In genomic region chr5:35392334-35392695, GRCm38 (mm10) we compare ENCODE assay signal across 9 mouse cellular contexts. TPM values are rescaled to one million over a fixed set of nuclear protein-coding genes. Genes with fewer than 3 reads are reported as not detected.
A peak's percentile ranks its signal among the peaks of the same experiment; 100 is the strongest.
DNase-seq lines count a peak whose midpoint lies in the region; ATAC-seq and TF ChIP-seq lines count a peak whose summit lies in the region.
"Had no signal": no experiment of that assay in that cellular context is flagged by ENCODE, and none has a peak within 500 bp of the region (broad histone marks: within the 10 kb centered on the region; RNA-seq: fewer than 3 reads in every experiment).

No protein-coding gene starts in this region.

- H3K9me3 ChIP-seq in lung, embryonic 16.5 days (ENCODE audit: control insufficient read depth, low read length) = no peaks in the 10 kb centered on the region
- no peaks in the 10 kb centered on the region for H3K9me3 ChIP-seq in forebrain, embryonic 15.5 days
- no peaks in the 10 kb centered on the region for H3K9me3 ChIP-seq in limb, embryonic 14.5 days (ENCODE audit: control insufficient read depth, low read length)
- no peaks in the 10 kb centered on the region for H3K9me3 ChIP-seq in stomach, embryonic 14.5 days (ENCODE audit: control insufficient read depth, low read depth, low read length)

- WGBS in lung, embryonic 16.5 days = under 1% methylated on average over 37 of the region's 37 CpGs
- under 1% methylated on average over 37 of the region's 37 CpGs for WGBS in forebrain, embryonic 15.5 days
- WGBS in limb, embryonic 14.5 days = 1% methylated on average over 34 of the region's 37 CpGs
- under 1% methylated on average over 37 of the region's 37 CpGs for WGBS in stomach, embryonic 14.5 days

- H3K27me3 ChIP-seq in lung, embryonic 16.5 days (ENCODE audit: control insufficient read depth, insufficient read depth, low read depth, low read length) = peaks cover 96% of the 10 kb centered on the region
- peaks cover 94% of the 10 kb centered on the region for H3K27me3 ChIP-seq in forebrain, embryonic 15.5 days
- peaks cover 99% of the 10 kb centered on the region for H3K27me3 ChIP-seq in limb, embryonic 14.5 days (ENCODE audit: control insufficient read depth, insufficient read depth, low read length)
- H3K27me3 ChIP-seq in stomach, embryonic 14.5 days (ENCODE audit: control insufficient read depth, insufficient read depth, low read length) = peaks cover 91% of the 10 kb centered on the region

- H3K36me3 ChIP-seq in lung, embryonic 16.5 days (ENCODE audit: control insufficient read depth, insufficient read depth, low read length) = no peaks in the 10 kb centered on the region
- no peaks in the 10 kb centered on the region for H3K36me3 ChIP-seq in forebrain, embryonic 15.5 days
- H3K36me3 ChIP-seq in limb, embryonic 14.5 days (ENCODE audit: control insufficient read depth, insufficient read depth, low read length) = no peaks in the 10 kb centered on the region
- H3K36me3 ChIP-seq in stomach, embryonic 14.5 days (ENCODE audit: control insufficient read depth, insufficient read depth, low read length) = no peaks in the 10 kb centered on the region

- TF ChIP-seq POLR2A in limb, embryonic 14.5 days (IDR thresholded peaks at IDR 0.05; ENCODE audit: borderline replicate concordance, extremely low read depth, insufficient read depth, insufficient read length) = no peak

- peak overlapping the region; percentile 45 for H3K4me3 ChIP-seq in lung, embryonic 16.5 days (ENCODE audit: low read length)
- H3K4me3 ChIP-seq in forebrain, embryonic 15.5 days = peak overlapping the region; percentile 19
- peak overlapping the region; percentile 37 for H3K4me3 ChIP-seq in limb, embryonic 14.5 days (replicated peaks; ENCODE audit: low read length)
- H3K4me3 ChIP-seq in stomach, embryonic 14.5 days (ENCODE audit: low read depth, low read length) = peak overlapping the region; percentile 21; the same call in 1 of the 2 replicates

- peaks cover 11% of the 10 kb centered on the region for H3K4me1 ChIP-seq in lung, embryonic 16.5 days (replicated peaks; ENCODE audit: control insufficient read depth, insufficient read depth, low read length)
- H3K4me1 ChIP-seq in forebrain, embryonic 15.5 days = peaks cover 32% of the 10 kb centered on the region
- H3K4me1 ChIP-seq in limb, embryonic 14.5 days (ENCODE audit: control insufficient read depth, insufficient read depth, low read length) = peaks cover 12% of the 10 kb centered on the region
- 0 out of 2 replicates have a peak, but pooled peaks cover 12% of the 10 kb centered on the region for H3K4me1 ChIP-seq in stomach, embryonic 14.5 days (ENCODE audit: control insufficient read depth, insufficient read depth, low read length)

- H3K4me2 ChIP-seq in lung, embryonic 16.5 days (ENCODE audit: low read depth, low read length) = peak overlapping the region; percentile 60
- peak overlapping the region; percentile 35 for H3K4me2 ChIP-seq in forebrain, embryonic 15.5 days (replicated peaks)
- H3K4me2 ChIP-seq in limb, embryonic 14.5 days (replicated peaks; ENCODE audit: low read depth, low read length, severe bottlenecking) = peak overlapping the region; percentile 56
- peak overlapping the region; percentile 40 for H3K4me2 ChIP-seq in stomach, embryonic 14.5 days (replicated peaks; ENCODE audit: low read depth, low read length)

- H3K27ac ChIP-seq in lung, embryonic 16.5 days (ENCODE audit: low read length) = no peak overlapping the region
- H3K27ac ChIP-seq in forebrain, embryonic 15.5 days (replicated peaks) = no peak overlapping the region
- no peak overlapping the region for H3K27ac ChIP-seq in limb, embryonic 14.5 days (replicated peaks; ENCODE audit: low read depth, low read length)
- H3K27ac ChIP-seq in stomach, embryonic 14.5 days (ENCODE audit: low read length) = no peak overlapping the region

- no peak for DNase-seq in lung, postnatal 4 days
- no peak for DNase-seq in limb, embryonic 14.5 days (ENCODE audit: low spot score)
- DNase-seq in layer of hippocampus, adult 18-20 months (ENCODE audit: low spot score in 2 of 2) = no peak
- no peak for DNase-seq in urinary bladder, postnatal 36 days (ENCODE audit: low spot score in 2 of 2)
- no peak for DNase-seq in lung, adult 18-20 months

- no peak overlapping the region for H3K9ac ChIP-seq in lung, embryonic 16.5 days (ENCODE audit: low read length)
- H3K9ac ChIP-seq in forebrain, embryonic 15.5 days (replicated peaks) = no peak overlapping the region
- no peak overlapping the region; the same call in 1 of the 2 replicates for H3K9ac ChIP-seq in limb, embryonic 14.5 days (ENCODE audit: low read depth, low read length, severe bottlenecking)
- H3K9ac ChIP-seq in stomach, embryonic 14.5 days (replicated peaks; ENCODE audit: low read depth, low read length) = no peak overlapping the region

- no peak for ATAC-seq in lung, embryonic 16.5 days (ENCODE audit: low read depth)
- no peak for ATAC-seq in forebrain, embryonic 15.5 days (replicated peaks)
- no peak for ATAC-seq in limb, embryonic 14.5 days (ENCODE audit: low FRiP score, low read depth)
- no peak for ATAC-seq in stomach, embryonic 14.5 days (ENCODE audit: insufficient number of reproducible peaks, insufficient read depth, low FRiP score, low read depth)

RNA-seq across cellular contexts. Expression of gene Hmx1, which starts 3.4 kb away (rescaled TPM):
- not detected in 2 replicates for polyA plus RNA-seq in lung, embryonic 16.5 days (2015; fragmentation: Nextera tagmentation; extraction: Ambion mirVana)
- polyA plus RNA-seq in forebrain, embryonic 15.5 days (2015; fragmentation: Nextera tagmentation; extraction: Ambion mirVana) = not detected in 2 replicates
- 0.09 and 0.10 TPM in 2 replicates for polyA plus RNA-seq in limb, embryonic 14.5 days (2012; rRNA removed)
- polyA plus RNA-seq in limb, embryonic 14.5 days (2014; fragmentation: Nextera tagmentation; extraction: Ambion mirVana) = 0.37 TPM in 1 of 2 replicates, not detected in the other
- polyA plus RNA-seq in stomach, embryonic 14.5 days (2014; fragmentation: Nextera tagmentation; extraction: Ambion mirVana) = not detected in 2 replicates
- total RNA-seq in layer of hippocampus, adult 18-20 months (2021) = not detected
- polyA plus RNA-seq: cortical plate, adult 2 months had no signal
